Mouse (Mus musculus) WW6 (cell line): ENCODE measurements around the gene Psg28.
"Not testable (repeated sequence)": the region's sequence is repeated elsewhere in the genome, so short reads cannot be mapped to it uniquely, and the experiment has no call there.

ENCODE experiments used
- DNase-seq: peaks from one replicate; pipeline ENCODE4 v3.0.0-alpha.2; 2013; ENCODE audit warnings: low read depth, low spot score

The Psg28 gene

DNA sequence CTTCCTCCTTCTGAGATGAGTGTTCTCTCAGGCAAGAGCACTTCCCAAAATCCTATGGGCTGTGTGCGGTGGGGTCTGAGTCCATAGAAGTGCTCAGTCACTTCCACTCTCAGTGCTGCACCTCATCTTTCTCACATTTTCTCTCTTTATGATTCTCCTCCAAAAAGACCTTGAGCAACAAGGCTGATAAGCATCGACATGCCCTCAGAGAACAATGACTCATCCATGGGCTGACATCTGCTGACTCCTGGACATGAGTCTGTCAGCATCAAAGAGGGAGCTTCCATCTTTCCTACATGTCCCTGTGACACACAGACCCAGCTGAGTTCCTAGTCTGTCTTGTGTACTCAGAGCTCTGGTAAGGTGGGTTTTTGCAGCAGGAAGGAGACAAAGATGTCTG is at the start of gene Psg28:
Gene Psg28, minus strand, starts transcription at position 101 of the 400 bp plus-strand sequence.
- not testable (repeated sequence) for DNase-seq

DNA sequence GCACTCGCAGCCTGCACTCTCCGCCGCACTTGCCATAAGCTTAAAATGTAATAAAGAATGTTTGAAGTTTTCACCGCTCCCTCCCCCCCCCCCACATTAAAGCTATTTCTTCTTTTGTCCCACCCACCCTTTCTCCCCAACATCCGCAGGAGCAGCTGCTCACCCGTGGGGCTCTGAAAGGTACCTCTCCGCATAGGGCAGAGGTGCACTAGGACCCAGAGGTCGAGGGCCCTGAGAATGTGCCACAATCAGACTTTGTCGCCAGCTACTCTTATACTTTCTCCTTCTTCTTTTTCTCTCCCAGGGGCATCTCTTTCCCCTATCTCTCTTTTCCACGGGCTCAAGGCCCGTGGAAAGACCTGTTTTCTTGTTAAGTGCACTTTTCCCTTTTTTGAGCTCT is 28.4 kb downstream of the Psg28 start:
- no peak for DNase-seq

DNA sequence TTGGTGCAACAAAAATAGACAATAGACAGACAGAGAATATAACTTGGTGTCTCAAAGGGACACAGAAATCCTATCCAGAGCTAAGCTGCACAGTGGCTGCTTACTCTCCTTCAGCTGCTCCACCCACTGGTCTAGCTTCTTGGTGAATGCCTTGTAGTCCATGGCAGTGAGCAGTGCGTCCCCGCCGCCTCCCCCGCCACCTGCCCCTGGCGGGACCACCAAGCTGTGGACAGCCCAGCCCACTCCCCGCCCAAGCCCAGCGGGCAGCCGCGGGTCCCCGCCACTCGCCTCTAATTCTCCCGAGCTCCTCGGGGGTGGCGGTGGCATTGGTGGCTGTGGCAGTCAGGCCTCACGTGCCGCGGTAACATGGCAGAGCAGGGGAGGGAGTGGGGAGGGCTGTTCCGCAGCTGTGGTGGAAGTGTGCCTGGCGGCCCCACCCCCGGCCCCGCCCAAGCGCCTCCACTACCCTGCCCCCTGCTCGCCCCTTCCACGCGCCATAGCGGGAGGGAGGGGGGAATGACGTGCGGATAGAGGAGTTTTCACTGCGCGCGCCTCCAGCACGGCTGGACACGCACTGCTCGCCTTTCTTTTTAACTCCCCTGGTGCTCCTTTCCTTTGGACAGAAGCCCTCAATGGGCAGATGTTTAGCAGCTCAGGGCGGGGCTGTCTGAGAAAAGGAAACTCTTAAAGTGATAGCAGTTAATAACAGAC is 29.2 kb downstream of the Psg28 start:
- no peak for DNase-seq

- not testable (repeated sequence) for DNase-seq
These were observed 40.4 kb downstream of the Psg28 start for GRCm38 (mm10) chr7:18391483-18391882.

- DNase-seq, result no peak
These were observed 53.5 kb downstream of the Psg28 start for GRCm38 (mm10) chr7:18378295-18378694.
